Mouse (Mus musculus): ENCODE measurements around the gene Sde2.
A peak's percentile ranks its signal among the peaks of the same experiment; 100 is the strongest.
"Not testable (repeated sequence)": the region's sequence is repeated elsewhere in the genome, so short reads cannot be mapped to it uniquely, and the experiment has no call there.

Sde2 gene

DNA sequence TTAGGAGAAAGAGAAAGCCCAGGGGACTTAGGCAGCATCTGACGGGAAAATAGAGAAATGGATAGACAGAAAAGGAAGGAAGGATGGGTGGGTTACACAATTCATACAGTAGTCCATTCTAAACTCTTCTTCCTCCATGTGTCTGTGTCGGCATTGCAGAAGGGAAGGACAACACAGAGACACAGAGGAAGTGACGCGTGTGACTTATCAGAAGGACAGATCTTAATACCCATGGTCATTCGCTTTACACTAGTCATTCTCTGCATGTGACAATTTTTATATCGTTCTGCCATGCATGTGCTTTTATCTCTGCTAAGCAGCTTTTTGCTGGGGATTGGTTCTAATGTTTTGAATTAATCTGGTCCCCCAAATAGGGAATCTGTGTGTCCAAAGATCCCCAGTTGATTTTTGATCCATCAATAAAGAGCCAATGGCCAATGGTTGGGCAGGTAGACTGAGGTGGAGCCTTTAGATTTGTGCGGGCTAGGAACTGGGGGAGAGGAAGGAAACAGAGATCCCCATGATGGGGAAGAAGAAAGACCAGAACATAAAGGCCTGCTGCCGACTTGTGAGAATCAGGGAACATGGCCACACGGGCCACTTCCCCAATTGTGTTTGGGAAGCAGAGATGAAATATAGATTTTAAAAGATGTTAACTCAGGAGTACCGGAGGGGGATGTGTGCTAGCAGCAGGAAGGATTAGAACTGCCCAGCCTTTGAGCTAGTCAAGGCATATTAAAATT lies 15.5 kb upstream of the Sde2 start:
- no peak for DNase-seq (ENCODE audit: low read depth)

DNA sequence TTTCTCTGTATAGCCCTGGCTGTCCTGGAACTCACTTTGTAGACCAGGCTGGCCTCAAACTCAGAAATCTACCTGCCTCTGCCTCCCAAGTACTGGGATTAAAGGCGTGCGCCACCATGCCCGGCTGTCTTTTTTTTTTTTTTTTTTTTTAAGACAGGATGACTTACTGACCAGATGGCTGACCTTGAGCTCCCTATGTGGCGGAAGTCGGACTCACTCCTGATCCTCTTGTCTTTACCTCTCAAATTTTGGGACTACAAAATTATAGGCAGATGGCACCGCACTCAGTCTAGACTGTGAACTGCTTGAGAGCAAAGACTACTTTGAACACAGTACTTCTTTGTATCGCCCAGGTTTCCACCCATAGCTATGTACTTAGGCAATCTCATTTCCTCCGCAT lies 14.5 kb upstream of the Sde2 start:
- DNase-seq (ENCODE audit: low read depth), result not testable (repeated sequence)

DNA sequence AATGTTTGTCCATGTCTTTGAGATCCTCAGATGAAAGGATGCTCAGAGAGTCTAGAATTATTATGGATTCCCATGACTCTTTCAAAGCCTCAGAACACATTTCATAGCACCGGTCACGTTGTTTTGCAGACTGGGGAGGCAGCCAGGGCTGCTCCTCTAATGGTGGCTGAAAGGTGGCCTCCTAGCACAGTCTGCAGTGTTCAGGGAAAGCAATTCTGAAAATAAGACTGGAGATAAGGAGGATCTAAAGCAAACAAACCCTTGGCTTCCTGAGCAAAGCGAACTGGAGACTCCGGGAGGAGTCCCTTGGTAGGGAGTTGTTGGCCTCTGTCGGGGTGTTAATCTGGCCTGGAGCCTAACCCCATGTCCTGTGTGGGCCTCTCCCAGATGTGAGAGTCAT lies 13.7 kb upstream of the Sde2 start:
- DNase-seq (ENCODE audit: low read depth), result no peak

DNA sequence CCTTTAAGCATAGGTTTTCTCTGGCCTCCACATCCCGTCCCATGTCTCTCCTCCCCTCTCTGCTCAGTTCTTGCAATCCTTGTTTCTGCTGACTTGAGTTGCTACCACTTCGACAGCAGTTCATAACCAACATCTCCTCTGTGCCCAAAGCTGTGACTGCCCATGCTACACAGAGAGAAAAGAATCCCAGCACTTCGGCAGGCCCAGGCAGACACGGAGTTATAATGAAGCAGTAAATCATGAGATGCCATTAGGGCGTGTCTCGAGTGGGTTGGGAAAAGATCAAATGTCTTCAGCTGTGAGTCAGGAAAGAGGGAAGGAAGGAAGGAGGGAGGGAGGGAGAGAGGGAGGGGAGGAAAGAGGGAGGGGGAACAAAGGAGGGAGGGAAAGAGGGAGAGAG lies 12.9 kb upstream of the Sde2 start:
- DNase-seq (ENCODE audit: low read depth), result no peak

DNA sequence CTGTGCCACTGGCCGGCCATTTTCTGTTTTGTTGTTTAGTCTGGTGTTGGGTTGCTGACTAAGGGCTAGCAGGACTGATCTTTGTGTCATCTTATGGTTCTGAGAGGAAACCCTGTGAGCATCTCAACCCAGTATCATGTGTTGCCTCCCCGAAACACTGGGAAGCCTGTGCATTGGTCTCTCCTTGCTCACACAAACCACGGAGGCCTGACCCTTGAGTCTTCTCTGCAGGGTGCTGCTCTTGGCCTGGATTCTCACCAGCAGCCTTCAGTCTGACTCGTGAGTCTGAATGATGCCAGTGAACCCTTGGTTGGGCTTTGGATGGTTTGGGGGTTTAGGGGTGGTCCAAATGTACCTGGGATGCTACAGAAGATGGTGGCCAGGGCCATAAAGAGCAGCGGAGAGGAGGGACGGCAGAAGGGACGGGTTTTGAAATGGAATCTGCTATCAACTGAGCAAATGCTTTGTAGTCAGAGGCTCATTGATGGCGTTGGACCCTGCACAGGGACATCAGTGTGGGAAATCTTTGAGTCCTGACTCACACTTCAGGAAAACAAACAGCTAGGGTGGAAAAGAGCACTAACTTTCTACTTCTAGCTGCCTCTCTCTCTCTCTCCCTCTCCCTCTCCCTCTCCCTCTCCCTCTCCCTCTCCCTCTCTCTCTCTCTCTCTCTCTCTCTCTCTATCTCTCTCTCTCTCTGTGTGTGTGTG lies 11.6 kb upstream of the Sde2 start:
- no peak for DNase-seq (ENCODE audit: low read depth)

DNA sequence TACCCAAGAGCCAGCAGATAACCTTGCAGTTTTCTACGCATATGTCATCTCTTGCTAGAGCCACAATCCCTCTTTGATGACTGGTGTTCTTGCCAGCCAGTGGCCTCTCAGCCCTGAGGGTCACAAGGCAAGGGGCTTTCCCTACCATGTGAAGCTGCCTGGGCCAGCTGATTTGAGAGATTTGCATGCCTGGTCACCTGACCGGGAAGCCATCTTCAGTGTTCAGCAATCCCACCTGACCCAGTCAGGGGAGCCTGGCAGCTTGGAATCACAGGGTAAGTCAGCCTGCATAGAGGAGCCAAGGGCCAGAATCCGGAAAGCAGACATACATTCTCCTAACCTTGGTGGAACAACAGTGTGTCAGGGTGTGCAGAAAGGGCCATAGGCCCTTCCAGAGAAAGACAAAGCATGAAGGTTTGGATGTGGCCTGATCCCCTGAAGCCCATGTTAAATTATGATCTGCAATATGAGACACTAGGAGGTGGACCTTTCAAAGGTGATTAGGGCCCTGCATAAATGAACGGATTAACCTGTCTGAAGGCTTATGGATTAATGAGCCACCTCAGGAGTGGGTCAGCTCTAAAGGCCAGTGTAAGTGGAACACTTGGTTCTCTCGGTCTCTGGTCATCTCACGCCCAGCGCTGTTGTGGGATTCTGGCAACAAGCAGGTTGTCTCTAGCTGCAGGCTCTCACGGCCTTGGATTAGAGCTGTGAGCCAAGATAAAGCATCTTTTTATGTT lies 9.2 kb upstream of the Sde2 start:
- no peak for DNase-seq (ENCODE audit: low read depth)

DNA sequence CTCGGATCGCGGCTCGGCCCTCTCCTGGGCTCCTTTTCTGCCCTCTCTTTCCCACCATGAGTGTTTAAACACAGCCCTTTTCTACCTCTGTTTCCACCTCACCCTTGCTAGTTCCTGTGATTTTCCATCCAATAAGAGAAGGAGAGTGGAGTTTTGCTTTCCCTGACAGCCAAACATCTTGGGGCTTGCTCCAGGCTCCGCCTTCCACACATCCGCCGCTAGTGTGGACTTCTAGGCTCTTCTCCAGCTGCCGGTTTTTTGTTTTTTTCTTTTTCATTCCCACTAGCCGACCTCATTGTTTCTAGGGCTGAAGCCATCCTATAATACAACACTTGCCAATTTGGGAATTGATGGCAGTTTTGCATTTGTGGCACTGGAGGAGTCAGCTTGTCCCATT lies 2.8 kb upstream of the Sde2 start:
- DNase-seq (ENCODE audit: low read depth), result no peak

DNA sequence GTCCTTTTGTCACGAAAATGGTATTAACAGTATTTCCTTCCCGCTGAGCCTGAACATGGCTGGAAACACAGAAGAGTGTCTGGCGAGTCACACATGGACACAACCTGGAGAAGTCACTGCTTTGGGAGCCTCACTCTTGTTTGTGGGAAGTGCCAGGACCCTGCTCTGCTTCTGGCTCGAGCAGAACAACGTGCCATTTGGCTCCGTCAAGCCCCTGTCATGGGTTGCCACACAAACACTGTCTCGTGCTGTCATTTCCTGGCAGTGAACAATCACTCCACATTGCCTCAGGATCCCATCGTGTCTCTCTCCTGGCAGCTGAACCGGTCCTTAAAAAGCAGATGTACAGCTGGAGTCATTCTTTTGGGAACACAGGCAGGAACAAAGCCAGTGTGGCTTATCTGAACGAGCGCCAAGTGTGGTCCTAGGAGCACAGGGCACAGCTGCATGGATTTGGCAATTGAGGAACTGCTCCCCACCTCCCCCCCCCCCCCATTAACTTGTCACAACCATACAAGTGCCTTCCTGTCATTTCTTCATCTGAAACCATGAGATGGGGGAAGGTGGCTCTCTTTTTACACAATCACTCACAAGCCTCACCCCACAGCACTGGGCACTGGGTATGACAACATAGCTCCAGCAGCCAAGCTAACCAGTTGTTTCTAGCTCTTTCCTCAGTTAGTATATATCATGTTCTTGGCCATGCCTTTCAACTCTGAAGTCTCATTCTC lies 2.3 kb upstream of the Sde2 start:
- DNase-seq (ENCODE audit: low read depth), result peak; percentile 70

DNA sequence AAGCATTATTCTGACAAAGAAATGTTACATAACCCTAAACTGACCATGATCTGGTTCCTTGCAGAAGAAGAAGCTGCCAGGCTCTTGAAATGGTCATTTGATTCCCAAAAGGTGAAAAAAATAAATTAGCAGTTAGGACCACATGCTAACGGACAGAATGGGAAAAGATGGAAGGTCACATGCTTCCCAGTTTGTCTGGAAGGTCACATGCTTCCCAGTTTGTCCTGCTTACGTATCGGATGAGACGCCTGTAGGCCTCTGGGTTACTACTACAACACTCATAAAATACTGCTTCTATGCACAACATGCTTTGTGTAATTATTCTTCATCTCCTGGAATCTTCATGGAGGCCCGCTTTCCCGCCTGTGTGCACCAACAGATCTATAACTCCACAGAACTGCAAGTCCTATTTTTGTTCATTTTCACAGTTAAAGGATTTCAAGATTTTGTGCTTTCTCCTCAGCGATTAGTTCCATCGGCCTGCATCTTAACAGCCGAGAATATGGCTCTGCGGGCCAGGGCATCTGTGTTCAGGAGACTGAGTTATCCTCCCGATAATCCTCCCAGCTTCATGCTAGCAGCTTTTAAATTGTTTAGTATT lies 1.1 kb upstream of the Sde2 start:
- no peak for DNase-seq (ENCODE audit: low read depth)

DNA sequence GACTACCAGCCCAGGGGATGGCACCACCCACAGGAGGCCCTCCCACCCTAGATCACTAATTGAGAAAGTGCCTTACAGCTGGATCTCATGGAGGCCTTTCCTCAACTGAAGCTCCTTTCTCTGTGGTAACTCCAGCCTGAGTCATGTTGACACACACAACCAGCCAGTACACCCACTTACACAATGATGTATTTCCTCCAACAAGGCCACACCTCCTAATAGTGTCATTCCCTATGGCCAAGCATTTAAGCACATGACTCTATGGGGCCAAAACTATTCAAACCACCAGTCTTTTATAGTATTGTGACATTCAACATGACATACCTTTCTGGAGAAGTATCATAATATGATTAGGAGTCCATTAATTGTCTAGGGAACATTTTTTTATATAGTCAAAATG lies 7.8 kb downstream of the Sde2 start:
- no peak for DNase-seq (ENCODE audit: low read depth)

DNA sequence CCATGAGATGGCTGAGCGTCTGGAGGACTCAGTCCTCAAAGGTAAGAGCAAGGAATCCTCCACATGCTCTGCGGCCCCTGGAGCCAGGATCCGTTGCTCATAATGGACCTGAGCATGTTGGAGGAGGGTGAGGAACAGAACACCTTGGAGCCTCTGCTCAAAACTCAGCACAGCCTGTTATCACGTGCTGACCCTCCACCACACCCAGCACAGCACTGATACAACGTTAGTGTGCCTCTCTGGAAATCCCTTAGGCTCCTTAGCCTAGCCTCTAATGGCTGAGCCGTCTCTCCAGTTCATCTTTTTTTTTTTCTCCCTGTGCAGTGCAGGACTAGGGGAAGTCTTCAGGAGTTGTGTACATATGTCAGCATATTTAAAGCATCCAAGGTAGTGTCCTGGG lies 9.1 kb downstream of the Sde2 start:
- DNase-seq (ENCODE audit: low read depth), result no peak

DNA sequence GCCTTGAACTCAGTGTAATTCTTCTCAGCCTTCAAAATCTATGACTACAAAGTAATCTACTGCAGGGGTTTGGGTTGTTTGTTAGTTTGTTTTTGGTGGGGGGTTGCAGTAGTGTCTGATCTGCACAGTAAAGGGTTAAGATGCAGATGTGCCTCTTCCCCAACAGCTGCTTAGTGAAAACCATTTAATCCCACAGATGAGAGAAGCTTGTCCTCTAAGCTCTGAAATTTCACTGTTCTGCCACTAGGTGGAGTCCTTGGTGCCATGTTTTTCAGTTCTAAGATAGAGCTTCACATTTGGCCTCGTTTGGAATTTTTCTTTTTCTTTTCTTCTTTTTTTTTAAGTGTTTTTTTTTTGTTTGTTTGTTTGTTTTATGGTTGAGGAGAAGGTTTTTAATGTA lies 12.7 kb downstream of the Sde2 start:
- DNase-seq (ENCODE audit: low read depth), result peak; percentile 45

DNA sequence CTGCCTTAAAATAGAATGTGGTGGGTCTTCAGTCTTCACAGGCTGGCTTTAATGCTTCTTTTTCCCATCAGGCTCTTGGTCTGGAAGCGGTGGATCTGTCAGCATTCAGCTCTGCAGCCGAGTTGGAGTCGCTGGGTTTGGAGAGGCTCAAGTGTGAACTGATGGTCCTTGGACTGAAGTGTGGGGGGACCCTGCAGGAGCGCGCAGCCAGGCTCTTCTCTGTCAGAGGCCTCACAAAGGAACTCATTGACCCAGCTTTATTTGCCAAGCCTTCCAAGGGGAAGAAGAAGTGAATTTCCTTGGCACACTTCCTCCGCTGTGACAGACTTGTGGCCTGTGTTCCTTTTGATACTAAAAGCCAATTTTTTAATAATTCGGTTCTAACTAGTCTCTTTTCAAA lies 15.1 kb downstream of the Sde2 start:
- no peak for DNase-seq (ENCODE audit: low read depth)

DNA sequence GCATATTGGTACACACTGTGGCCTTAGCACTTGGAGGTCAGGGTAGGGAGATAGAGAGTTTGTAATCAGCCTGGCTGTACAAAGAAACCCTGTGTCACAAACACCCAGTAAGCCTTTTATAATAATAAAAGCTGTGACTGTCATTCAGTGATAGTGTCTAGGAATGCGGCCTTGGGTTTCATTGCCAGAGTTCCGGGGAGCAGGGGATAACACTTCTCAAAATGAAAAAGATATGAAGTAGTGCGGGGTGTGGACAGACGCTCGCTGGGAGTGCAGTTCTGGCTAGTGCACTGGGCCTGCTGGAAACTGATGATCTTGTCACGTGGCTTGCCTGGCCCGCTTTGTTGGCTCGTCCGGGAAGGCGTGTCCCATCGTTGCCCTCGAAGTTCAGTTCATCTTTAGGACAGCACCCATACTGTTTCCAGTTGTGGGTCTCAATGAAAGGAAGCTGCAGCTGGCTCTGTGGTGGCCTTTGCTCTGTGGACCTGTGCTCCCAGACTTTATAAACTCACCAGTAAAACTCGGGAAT lies 19.3 kb downstream of the Sde2 start:
- no peak for DNase-seq (ENCODE audit: low read depth)

DNA sequence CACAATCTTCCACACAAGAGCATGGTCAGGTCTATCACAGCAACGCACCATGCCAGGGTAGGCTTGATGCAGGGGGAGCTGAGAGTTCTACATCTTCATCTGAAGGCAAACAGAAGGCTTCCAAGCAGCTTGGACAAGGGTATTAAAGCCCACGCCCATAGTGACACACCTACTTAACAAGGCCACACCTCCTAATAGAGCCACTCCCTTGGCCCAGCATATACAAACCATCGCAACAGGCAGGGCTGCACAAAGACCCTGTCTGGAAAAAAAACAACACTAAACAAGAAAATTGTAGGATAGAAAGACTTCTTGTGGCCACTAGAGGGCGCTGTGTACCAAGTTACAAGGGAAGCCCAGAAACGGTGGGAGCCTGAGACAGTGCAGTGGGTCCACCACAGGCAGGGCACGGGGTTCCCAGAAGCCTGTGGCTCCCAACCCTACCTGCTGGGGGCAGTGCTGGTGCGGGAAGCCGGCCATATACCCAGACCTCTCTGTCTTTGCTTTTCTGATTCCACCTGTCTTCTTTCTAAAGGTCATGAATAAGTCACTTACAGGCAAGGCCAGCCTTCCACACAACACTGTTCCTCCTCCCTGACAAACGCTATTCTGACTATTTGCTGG lies 23.0 kb downstream of the Sde2 start:
- peak; percentile 84 for DNase-seq (ENCODE audit: low read depth)

DNA sequence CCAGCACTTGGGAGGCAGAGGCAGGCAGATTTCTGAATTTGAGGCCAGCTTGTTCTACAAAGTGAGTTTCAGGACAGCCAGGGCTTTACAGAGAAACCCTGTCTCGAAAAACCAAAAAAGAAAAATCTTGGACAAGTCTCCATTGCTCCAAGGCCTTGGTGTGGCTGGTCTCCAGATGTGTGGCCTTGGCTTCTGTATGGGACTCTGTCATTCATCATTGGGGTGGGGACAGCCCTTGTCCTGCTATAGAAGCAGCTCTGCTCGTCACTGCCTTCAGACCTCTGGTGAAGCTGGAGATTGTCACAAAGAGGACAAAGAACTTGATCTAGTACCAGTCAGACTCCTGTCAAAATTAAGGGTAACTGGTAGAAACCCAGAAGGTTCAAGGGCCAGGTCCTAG lies 23.7 kb downstream of the Sde2 start:
- no peak for DNase-seq (ENCODE audit: low read depth)

DNA sequence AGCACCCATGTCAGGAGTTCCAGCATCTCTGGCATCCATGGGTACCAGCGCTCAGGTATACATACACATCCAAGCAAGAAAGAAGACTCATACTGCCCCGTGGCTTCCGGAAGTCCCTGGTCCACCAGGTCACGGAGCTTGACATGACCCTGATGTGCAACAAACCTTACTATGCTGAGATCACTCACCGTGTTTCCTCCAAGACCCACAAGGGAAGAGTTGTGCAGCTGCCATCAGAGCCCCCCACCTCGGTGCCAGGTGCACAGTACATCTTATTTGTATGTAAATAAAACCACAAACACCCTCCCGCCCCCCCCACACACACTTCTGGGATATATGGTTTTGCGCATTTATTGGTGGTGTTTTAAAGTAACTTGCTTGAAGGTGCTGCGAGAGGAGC lies 24.2 kb downstream of the Sde2 start:
- no peak for DNase-seq (ENCODE audit: low read depth)

DNA sequence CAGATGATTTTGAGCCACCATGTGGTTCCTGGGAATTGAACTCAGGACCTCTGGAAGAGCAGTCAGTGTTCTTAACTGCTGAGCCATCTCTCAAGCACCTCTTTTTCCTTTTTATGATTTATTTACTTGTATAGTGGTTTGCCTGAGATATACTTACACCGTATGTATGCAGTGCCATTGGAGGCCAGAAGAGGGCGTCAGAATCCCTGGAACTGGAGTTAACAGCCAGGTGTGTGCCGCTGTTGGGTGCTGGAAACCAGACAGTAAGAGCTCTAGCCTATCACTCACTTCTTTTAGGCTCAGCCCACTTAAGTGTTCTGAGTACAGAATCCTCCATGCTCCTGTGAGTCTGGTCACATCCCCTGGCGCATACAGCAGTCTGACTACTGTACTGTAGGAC lies 26.5 kb downstream of the Sde2 start:
- no peak for DNase-seq (ENCODE audit: low read depth)

DNA sequence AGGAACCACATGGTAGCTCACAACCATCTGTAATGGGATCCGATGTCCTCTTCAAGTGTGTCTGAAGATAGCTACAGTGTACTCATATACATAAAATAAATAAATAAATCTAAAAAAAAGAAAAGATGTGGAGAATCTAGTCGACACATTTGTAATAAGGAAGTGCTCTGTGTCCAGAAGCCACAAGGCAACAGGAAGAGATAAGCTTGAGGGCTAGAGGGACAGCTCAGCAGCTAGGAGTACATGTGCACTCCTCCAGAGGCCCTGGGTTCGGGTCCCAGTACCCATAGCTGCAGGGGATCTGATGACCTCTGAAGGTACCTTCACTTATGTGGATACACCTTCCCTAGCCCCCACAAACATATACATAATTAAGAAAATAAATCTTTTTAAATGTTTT lies 30.8 kb downstream of the Sde2 start:
- no peak for DNase-seq (ENCODE audit: low read depth)

DNA sequence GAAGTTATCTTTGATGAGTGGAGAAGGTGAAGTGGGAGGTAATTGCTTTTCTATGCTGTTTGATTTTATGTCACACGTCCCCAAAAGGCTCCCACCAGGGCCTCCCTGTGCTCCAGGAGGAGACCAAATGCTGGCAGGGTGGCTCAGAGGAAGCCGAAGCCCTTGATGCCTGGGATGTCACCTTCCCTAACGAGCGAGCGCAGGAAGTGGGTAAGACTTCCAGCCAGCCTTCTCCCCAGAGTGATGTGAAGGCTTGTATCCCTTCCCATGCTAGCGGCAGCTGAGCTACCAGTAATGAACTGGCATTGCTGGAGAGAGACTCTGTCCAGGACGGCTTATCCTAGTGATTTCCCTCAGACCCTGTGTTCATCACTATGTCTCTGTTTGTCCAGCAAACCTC lies 32.8 kb downstream of the Sde2 start:
- no peak for DNase-seq (ENCODE audit: low read depth)

DNA sequence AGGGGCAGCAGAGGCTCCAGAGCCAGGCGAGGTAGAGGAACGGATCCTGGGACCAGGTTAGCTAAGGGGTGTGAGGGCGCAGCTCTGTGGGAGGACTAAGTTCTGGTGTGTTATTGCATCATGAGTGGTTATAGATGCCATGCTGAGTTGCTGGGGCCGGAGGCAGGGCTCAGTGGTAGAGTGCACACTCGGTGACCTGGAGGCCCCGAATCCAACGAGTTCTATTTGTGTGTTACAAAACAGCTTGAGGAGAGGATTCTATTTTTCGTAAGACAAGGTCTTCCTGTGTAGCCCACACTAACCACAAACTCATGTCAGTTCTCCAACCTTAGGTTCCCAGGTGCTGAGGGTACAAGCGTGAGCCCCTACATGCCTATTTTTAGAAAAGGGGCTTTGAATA lies 33.6 kb downstream of the Sde2 start:
- no peak for DNase-seq (ENCODE audit: low read depth)
